Mouse (Mus musculus): ENCODE data around the gene Ccdc42.

Ccdc42 gene

DNA sequence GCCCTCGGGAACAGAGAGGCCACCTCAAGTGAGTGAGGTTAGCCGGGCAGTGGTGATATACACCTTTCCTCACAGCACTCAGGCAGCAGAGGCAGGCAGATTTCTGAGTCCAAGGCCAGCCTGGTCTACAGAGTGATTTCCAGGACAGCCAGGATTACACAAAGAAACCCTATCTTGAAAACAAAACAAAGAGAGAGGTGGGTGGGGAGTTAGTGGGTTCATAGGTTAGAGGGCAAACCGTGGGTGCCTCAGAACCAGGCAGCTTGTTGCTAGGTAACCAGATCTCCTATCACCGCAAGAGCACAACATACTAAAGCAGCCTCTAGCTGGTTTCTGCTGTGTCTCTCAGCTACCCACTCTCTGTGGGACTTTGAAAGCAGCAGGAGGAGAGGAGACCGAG is at the start of gene Ccdc42:
Gene Ccdc42 (plus strand): TSS at position 301 of the 400 bp plus-strand sequence.
- in situ Hi-C loops (cut with MseI, MboI): loop anchor here (5.0 to 10.0 kb wide), 2 partner anchors 136 to 138 kb away; no protein-coding TSS in a partner anchor

DNA sequence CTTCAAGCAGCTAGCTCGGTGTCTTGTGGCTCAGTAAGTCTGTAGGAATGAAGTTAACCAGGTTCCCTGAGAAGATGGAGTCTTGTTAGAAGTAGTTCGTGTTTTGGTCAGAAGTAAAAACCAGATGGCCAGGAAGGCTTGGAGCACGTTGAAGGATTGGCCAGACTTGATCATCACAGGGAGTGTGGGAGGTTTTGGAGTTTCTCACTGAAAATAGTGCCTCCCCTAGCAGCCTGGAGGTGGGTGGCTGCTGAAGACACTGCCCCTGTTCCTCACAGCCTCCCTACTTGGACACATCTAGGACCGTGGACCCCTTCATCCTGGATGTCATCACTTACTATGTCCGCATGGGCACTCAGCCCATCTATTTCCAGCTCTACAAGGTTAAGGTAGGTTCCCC is 47.2 kb upstream of the Ccdc42 start:
- in situ Hi-C loops (cut with MseI, MboI): no loop called here

DNA sequence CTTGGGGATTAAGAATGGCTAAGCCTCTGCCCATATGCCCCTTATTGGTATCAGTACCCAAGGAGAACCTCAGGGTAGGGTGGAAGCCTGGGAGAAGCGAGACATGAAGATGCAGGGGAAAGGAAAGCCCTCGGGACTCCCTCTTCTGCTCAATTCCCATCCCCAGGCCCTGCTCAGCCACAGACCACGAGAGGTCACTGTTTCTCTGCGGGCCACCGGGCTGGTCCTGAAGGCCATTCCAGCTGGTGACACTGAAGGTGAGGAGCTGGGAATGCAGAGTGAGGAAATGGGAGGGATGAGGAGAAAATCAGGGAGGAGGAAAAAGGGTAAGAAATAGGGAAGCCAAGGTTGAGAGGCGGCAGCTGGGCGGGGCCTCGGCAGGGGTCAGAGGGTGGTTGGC is 42.3 kb upstream of the Ccdc42 start:
- in situ Hi-C loops (cut with MseI, MboI): no loop called here

DNA sequence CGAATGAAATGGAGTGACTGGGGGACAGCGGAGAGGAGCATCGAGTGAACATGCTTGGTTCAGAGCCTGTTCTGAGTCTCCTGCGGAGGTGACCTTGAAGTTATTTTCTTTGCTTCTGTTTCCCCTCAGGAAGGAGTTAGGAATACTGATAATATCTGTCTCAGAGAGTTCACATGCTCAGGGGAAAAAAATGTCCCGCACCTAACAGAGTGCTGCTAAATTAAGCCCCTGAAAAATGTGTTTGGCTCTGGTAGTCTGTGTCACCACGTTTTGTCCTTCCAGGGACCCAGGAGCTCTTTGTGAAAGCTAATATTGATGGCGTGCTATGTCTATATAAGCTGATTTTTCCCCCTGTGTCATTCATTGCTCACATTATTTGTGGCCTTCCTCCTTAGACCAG is 41.6 kb upstream of the Ccdc42 start:
- in situ Hi-C loops (cut with MseI, MboI): loop anchor here in 1 of 2 experiments (5.0 kb wide), 1 partner anchor 58 kb away; no protein-coding TSS in a partner anchor

DNA sequence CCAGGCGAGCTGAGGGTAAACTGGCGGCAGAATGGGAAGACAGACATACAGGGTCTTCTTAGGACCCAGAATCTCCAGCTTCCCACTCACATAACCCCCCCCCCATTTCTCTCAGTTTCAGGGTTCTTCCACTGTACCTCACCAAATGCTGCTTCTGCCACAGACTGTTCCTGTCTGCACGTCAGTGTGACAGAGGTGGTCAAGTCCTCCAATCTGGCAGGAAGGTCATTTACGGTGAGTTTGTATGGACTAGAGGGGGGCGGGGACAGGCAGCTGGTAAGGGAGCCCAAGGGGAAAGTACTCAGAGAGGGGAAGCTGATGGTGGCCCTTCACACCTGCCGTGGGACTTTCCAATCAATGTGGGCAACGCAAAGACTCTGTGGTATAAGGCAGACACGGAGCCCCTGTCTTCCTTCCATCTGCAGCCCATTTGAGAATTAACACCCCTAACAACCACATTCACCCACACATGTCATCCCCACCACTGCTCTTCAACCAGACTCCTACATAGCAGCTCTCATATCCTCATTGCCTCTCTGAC is 41.1 kb upstream of the Ccdc42 start:
- in situ Hi-C loops (cut with MseI, MboI): loop anchor here in 1 of 2 experiments (5.0 kb wide), 1 partner anchor 58 kb away; no protein-coding TSS in a partner anchor

DNA sequence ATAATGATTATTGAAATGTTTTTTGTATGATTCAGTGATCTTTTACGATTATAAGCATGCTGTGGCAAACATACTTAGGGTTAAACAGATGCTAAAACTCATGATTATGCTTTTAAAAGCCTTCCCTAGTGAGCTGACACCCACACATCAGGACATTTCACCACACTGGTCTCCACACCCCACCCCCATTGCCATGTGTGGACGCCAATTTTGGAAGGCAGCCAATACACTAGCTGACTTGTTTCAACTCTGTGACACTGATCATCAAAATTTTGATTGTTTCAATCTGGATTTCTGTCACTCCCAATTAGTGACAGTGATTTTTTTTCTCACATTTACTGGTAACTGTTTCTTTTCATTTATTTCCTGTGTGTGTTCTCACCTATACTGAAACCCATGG is 39.3 kb upstream of the Ccdc42 start:
- in situ Hi-C loops (cut with MseI, MboI): loop anchor here in 1 of 2 experiments (5.0 kb wide), 1 partner anchor 60 kb away; no protein-coding TSS in a partner anchor

DNA sequence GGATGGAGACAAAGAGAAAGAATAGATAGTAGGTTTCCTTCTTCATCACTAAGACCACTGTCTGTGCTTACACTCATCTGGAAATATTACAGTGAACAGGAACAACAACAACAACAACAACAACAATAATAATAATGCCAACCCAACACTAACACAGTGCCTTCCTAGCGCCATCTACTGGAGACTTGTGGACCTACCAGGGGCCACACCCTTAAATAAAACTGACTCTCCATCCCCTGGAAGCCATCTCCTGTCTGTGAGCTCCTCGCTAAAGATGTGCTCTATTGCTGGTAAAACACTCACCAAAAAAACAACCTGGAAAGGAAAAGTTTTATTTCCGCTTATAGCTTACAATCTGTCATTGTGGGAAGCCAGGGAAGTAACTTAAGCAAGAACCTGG is 37.2 kb upstream of the Ccdc42 start:
- in situ Hi-C loops (cut with MseI, MboI): loop anchor here in 1 of 2 experiments (5.0 kb wide), 1 partner anchor 62 kb away; no protein-coding TSS in a partner anchor

DNA sequence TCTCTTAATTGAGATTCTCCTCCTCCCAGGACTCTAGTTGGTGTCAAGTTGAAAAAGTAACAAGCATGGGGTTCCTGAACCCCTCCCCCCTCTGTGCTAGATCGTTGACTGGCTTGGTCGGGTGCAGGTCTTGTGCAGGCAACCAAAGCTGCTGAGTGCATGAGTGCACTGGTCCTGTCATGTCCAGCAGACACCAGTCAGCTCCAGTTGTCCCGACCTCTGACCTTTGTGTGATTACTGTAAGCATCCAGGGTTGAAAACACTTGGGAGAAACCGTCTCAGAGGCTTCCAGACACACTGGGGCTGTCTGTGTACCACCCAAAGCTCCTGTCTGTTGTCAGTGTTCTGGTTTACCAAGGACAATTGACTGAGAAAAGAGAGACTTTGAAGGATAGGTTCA is 36.5 kb upstream of the Ccdc42 start:
- in situ Hi-C loops (cut with MseI, MboI): loop anchor here in 1 of 2 experiments (5.0 kb wide), 1 partner anchor 63 kb away; no protein-coding TSS in a partner anchor

DNA sequence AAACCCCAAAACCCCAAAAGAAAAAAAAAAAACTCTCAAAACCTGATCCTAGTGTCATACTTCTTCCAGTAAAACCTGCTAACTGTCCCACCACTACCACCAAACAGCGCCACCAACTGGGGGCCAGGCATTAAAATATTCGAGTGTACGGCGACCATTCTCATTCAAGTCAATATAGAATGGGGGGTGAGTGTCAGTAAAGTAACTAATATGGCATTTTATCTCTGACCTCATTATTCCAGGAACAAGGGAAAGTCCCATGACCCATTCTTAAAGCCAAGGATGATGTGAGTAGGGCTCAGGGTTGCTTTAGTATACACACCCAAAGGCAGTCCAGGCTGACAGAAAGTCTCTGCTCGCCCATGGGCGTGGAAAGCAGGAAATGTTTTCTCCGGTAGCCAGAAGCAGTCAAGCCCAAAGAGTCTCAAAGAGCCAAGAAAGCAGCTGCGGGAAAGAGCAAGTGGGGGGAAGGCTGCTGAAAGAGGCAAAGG is 32.8 kb upstream of the Ccdc42 start:
- in situ Hi-C loops (cut with MseI, MboI): loop anchor here in 1 of 2 experiments (5.0 kb wide), 1 partner anchor 67 kb away; no protein-coding TSS in a partner anchor

DNA sequence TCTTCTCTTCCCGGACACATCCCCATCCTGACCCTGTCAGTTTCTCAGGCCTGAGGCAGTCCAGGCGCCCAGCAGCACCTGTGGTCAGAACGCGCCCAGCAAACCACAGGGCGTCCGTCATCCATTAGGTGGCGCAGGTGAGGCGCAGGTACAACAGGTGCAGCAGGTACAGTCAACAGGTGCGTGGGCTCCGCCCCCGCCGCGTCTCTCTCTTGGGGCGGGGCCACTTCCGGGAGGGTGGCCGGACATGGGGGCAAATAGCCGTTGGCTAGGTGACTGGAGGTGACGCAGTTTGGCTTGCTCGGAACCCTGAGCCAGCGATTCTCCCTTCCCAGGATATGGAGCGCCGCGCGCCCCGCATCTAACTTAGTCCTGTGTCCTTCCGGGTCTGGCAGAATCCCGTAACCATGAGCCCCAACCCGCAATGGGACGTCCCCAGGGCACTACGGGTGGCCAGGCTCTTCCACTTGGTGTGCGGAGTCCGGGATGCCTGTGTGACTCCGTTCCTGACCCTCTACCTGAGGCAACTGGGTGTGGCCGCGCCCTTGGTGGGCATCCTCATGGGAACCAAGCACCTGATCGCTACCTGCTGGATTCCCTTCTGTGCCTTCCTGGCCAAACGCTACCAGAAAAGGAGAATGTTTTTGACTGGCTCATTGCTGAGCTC is 30.8 kb upstream of the Ccdc42 start, which contains the start of gene Mfsd6l:
Gene Mfsd6l (plus strand): TSS at position 269 of the 667 bp plus-strand sequence.
- in situ Hi-C loops (cut with MseI, MboI): no loop called here

DNA sequence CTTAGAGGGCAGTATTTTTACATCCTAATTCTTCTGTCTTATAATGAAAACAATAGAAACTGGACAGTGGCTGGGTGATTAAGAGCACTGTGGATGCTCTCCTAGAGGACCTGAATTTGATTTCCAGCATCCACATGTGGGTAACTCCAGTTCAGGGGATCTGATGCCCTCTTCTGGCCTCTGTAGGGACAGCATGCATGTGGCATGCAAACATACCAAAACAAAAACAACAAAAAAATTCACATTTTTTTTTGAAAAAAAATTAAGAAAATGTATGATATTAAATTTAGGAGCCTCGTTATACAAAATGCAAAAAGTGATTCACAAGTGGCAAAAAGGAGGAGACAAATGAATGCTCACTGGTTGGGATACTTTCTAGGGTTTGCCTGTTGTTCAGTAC is 27.3 kb upstream of the Ccdc42 start:
- in situ Hi-C loops (cut with MseI, MboI): no loop called here

DNA sequence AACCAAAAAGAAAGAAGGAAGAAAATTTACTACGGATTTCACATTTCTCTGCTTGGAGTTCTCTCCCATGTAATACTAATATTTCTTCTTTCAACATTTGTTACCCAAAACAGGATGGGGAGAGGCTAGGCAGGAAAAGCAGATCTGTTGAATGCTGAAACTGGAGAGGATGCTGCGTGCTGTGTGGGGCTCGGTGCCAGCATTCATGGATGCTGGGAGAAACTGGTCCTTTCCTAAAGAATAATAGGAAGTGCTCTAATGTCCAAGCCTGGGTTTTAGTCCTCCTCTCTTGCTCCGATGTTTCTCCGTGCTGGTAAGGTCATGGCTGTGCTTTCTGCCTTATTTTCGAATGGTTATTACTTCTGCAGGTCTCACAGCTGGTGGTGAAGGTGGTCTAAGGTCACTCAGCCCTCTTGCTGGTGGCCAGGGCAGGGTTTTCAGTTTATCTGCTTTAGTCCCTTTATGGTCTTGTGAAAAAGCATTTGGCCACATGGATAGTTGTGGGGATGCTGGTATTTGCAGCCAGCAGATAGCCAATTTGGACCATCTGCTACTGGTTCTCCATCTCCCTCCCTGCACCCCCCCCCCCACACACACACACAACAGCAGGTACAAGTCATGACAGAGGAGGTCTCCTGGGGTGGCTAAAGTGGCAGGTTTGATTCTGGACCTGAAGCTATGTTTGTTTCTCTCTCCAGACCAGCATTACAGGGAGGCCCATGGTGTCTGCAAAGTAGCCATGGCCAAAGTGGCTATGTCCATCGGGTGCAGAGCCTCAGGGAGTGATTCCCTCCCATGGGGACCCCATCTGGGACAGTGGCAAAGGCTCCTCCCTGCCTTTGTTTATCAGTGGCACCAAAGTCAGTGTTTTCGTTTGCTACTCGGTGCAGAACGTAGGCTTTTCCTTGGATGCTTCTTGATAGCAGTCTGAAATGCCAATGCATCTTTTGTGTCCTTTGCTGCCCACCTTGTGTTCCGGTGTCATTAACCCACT is 24.6 kb upstream of the Ccdc42 start:
- in situ Hi-C loops (cut with MseI, MboI): no loop called here

DNA sequence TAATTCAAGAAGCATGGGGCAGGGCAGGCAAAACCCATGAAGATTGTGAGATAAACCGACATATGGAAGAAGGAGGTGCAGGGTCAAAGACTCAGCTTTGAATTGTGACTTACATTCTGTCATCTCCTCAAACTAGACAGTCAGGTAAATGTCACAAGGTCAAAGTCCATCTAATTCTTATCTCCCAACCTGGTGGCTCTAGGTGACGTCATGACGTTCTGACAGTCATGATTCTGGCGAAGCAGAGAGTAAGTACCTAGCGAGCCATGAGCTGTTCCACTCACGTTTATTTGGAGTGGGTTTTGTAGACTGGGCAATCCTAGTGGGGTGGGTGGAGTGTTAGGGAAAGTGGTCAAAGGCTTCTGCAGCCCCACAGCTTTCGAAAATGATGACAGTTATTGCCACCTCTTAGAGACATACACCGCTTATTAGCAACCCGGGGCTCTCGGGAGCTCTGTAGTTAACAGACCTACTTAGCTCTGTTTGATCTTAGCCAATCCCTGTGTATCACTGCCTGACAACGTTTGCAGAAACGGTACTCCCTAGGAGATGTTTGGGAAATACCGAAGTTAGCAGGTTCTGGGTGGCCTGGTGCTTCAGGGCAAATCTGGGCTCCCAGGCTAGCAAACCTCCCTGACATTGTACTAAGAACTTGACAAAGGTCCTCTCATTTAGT is 22.3 kb upstream of the Ccdc42 start:
- in situ Hi-C loops (cut with MseI, MboI): no loop called here

DNA sequence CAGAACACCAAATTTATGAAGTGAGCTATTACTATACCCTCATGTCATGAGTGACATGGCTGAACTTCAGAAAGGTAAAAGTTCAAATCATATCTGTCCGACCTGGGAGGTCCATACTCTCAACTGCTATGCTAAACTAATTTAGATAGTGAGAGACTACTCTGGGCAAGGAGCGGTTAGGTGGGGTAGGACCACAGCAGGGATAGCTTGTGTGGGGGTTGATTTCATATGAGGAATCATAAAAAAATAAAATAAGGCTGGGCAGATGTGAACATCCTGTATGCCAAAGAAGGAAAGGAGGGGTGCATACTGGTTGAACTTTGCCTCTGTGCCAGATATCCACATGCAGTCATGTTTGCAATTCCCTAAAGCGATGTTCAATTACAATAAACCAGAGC is 21.8 kb upstream of the Ccdc42 start:
- in situ Hi-C loops (cut with MseI, MboI): no loop called here

DNA sequence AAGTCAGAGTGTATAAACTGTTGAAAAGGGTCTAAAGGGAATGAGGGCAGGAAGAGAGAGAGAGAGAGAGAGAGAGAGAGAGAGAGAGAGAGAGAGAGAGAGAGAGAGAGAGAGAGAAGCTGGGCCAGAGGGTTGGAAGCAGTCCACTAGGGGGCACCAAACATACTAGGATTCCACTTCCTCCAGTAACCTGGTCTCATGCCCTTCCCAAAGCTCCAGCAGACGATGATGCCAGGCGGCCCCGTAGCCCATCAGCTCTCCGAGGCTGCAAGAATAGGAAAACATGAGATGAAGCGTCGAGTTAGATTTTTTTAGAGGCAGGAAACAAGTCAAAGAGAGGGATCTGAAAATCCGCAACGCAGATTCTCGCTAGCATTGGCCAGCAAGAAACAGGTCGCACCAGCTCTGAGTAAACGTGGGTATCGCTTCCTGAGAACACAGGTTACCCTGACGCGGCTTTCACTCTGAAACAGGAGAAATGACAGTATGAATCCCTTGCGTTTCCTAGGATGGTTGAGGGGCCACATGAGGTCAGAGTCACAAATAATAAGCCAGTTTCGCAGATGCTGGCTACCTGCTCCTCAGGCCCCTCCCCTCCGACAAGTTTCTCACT is 20.3 kb upstream of the Ccdc42 start:
- in situ Hi-C loops (cut with MseI, MboI): no loop called here

DNA sequence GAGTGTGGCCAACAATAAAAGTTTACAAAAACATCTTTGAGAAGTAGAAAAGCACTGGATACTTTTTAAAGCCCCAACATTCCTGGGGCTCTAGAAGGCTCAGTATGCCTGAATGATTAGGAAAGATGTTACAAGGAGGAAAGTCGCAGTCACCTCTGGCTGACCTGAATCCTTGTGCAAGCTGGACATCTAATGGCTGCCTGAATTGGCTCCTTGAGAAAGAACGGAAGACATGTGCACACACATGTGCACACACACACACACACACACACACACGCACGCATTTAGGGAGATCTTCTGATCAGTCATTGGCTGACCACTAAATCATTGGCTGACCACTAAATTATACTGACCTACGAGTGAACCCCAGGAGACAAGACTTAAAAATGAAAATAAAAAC is 16.0 kb upstream of the Ccdc42 start:
- in situ Hi-C loops (cut with MseI, MboI): no loop called here

DNA sequence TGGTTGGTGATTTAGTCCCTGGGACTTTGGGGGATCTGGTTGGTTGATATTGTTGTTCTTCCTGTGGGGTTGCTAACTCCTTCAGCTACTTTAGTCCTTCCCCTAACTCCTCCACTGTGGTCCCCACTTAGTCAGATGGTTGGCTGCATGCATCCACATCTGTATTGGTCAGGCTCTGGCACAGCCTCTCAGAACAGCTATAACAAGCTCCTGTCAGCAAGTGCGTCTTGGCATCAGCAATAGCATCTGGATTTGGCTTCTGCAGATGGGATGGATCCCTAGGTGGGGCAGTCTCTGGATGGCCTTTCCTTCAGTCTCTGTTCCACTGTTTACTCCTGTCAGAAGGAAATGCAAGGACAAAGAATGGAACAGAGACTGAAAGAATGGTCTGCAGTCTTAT is 9.7 kb upstream of the Ccdc42 start:
- in situ Hi-C loops (cut with MseI, MboI): no loop called here

DNA sequence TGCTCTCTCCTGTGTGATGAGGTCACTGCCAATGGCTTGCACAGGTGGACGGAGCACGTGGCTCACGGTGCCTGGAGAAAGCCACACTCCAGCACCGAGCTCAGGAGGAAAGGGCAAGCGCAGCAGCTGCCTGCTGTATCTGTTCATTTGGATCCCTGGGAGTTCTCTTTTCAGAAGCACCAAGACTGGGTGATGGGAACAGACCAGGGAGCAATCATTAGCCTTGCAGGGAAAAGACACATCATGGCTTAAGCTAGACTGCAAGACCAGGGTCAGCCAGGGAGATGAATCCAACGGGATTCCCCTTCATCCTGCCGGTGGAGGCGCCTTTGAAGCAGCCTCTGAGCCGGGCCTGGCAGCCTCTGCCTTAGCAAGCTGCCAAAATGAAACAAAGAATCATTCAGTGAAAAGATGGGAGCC is 7.3 kb upstream of the Ccdc42 start:
- in situ Hi-C loops (cut with MseI, MboI): no loop called here

DNA sequence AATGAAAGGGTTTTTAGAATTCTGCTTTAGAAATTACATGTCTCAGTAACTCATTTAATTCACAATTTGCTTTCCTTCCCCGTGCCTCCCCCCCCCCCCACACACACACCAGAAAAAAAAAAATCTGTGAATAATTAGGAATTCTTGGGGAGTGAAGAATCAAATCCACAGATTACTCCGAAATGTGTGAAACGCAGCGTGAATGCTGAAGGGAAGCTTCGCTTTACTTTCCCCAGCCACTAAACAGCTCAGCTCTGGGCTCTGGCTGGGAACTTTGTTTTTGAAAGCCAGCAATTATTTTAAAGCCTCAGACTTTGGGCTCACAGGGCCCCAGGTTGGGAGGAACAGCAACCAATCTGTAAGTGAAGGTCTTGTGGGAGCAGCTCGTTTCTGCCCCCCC is 6.3 kb upstream of the Ccdc42 start:
- in situ Hi-C loops (cut with MseI, MboI): loop anchor here in 1 of 2 experiments (10.0 kb wide), 1 partner anchor 144 kb away; no protein-coding TSS in a partner anchor

DNA sequence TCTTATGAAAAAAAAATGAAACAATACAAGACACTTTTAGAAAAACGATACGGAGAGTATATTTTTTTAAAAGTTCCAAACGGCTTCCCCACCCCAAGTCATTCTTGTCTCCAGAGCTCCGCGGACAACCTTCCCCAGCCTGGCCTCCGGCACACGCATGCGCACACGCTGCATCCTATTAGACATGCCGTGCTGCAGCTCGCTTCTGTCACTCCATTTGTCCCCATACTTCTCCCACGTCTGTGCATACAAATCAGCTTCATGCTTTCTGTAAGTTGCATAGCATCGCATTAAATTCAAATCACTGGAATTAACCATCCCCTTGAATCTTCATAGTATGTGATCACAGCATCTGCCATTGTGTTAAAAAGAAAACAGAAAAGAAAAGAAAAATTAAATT is 3.6 kb upstream of the Ccdc42 start:
- in situ Hi-C loops (cut with MseI, MboI): loop anchor here in 1 of 2 experiments (10.0 kb wide), 1 partner anchor 142 kb away; no protein-coding TSS in a partner anchor

Data from mouse trophoblast stem cell (cell line).